Mouse (Mus musculus) heart, embryonic 13.5 days (tissue): ENCODE results near the gene Fcgr3. TPM values are rescaled to one million over a fixed set of nuclear protein-coding genes. Genes with fewer than 3 reads are reported as not detected.
A peak's percentile ranks its signal among the peaks of the same experiment; 100 is the strongest.

Experiments used
- ATAC-seq: fragments of 200-750 bp; cut with Nextera tagmentation; 2 replicates; pipeline ENCODE4 v1.8.0; 2017; ENCODE audit warnings: moderate TSS enrichment; ENCODE audit not compliant: insufficient number of reproducible peaks, low FRiP score, low TSS enrichment; ENCODE audit errors: extremely low read depth
- H3K27ac ChIP-seq: fragments of 300-500 bp; sonication (generic); replicated peaks from 2 replicates; pipeline ENCODE4 v1.5.1; 2015; ENCODE audit warnings: moderate library complexity, mild to moderate bottlenecking, inconsistent platforms
- H3K27me3 ChIP-seq: fragments of 300-500 bp; sonication (generic); replicated peaks from 2 replicates; pipeline ENCODE4 v1.6.1; 2015; ENCODE audit warnings: mild to moderate bottlenecking, inconsistent platforms
- H3K36me3 ChIP-seq: fragments of 300-500 bp; sonication (generic); 2 replicates; pipeline ENCODE4 v1.6.1; 2015; ENCODE audit warnings: mild to moderate bottlenecking, inconsistent platforms
- H3K4me1 ChIP-seq: fragments of 300-500 bp; sonication (generic); 2 replicates; pipeline ENCODE4 v1.6.1; 2015; ENCODE audit warnings: inconsistent platforms
- H3K4me2 ChIP-seq: fragments of 300-500 bp; sonication (generic); 2 replicates; pipeline ENCODE4 v1.6.1; 2015; ENCODE audit warnings: inconsistent platforms, mild to moderate bottlenecking, moderate library complexity
- H3K4me3 ChIP-seq: fragments of 300-500 bp; sonication (generic); 2 replicates; pipeline ENCODE4 v1.5.1; 2015; ENCODE audit warnings: moderate library complexity, mild to moderate bottlenecking, inconsistent platforms
- H3K9ac ChIP-seq: fragments of 300-500 bp; sonication (generic); 2 replicates; pipeline ENCODE4 v1.6.1; 2015; ENCODE audit warnings: inconsistent platforms, mild to moderate bottlenecking, moderate library complexity
- H3K9me3 ChIP-seq: fragments of 300-500 bp; sonication (generic); 2 replicates; pipeline ENCODE4 v1.6.1; 2016; ENCODE audit warnings: inconsistent platforms
- WGBS: fragments of 180-500 bp; shearing (Covaris S2); methylation state at CpG from one replicate; pipeline ENCODE4 v1.1.7; 2015; ENCODE audit warnings: mixed read lengths; 5-methylcytosine and 5-hydroxymethylcytosine counted together
- polyA plus RNA-seq: library from polyadenylated mRNA; unstranded; fragments of >200 nt; fragmentation: Nextera tagmentation; extraction: Ambion mirVana; gene quantifications from 2 replicates; pipeline ENCODE4 v1.2.1, GENCODE M21; 2015

Fcgr3 gene
- polyA plus RNA-seq, 1 experiment from 2014 or later = 9.1 TPM

GRCm38 (mm10) chr1:171033756-171034155 is 31.0 kb downstream of the Fcgr3 start:
- no peaks in the 10 kb centered on the region for H3K36me3 ChIP-seq
- peak overlapping the region; percentile 88 for H3K4me2 ChIP-seq
- WGBS = under 1% methylated on average over 20 of the region's 20 CpGs
- no peak overlapping the region for H3K27ac ChIP-seq
- H3K27me3 ChIP-seq = peaks cover 57% of the 10 kb centered on the region
- peaks cover 17% of the 10 kb centered on the region; the same call in 1 of the 2 replicates for H3K4me1 ChIP-seq
- peak overlapping the region; percentile 78 for H3K9ac ChIP-seq
- H3K4me3 ChIP-seq = peak overlapping the region; percentile 59
- peak; percentile 49; the same call in 1 of the 2 replicates for ATAC-seq
- H3K9me3 ChIP-seq = peaks cover 7% of the 10 kb centered on the region; the same call in 1 of the 2 replicates

- H3K27ac ChIP-seq = no peak overlapping the region
- peak overlapping the region; percentile 88 for H3K4me2 ChIP-seq
- H3K9ac ChIP-seq = peak overlapping the region; percentile 78
- peak overlapping the region; percentile 59 for H3K4me3 ChIP-seq
- H3K27me3 ChIP-seq = peaks cover 57% of the 10 kb centered on the region
- WGBS = under 1% methylated on average over 16 of the region's 16 CpGs
- H3K36me3 ChIP-seq = no peaks in the 10 kb centered on the region
- H3K9me3 ChIP-seq = peaks cover 7% of the 10 kb centered on the region; the same call in 1 of the 2 replicates
- ATAC-seq = no peak
- H3K4me1 ChIP-seq = peaks cover 17% of the 10 kb centered on the region; the same call in 1 of the 2 replicates
Measured at GRCm38 (mm10) chr1:171033196-171033595, 31.5 kb downstream of the Fcgr3 start.

- peaks cover 17% of the 10 kb centered on the region; the same call in 1 of the 2 replicates for H3K4me1 ChIP-seq
- no peak for ATAC-seq
Measured at GRCm38 (mm10) chr1:171032691-171033090, 32.0 kb downstream of the Fcgr3 start.

DNA sequence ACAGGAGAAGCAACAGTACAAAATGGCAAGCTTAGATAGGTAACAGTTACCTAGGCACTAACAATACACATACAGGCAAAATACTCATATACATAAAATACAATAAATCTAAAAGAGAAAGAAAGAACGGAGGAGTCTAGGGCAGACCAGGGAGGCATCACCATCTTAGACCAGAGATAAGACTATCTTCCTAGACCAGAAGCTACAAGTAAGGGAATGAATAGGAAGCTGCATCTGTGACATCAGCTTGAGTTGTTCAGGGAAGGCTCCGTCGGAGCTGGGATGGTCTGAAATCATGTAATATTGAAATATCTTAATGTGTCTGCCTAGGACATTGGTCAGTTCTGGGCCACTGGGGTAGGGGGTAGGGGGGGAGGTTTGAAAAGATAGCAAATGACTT is 33.0 kb downstream of the Fcgr3 start:
- no peak overlapping the region for H3K27ac ChIP-seq
- no peaks in the 10 kb centered on the region for H3K36me3 ChIP-seq
- no peak overlapping the region for H3K4me3 ChIP-seq
- H3K9ac ChIP-seq = no peak overlapping the region
- H3K9me3 ChIP-seq = peaks cover 7% of the 10 kb centered on the region; the same call in 1 of the 2 replicates
- no peak for ATAC-seq
- peaks cover 57% of the 10 kb centered on the region for H3K27me3 ChIP-seq
- H3K4me1 ChIP-seq = peaks cover 17% of the 10 kb centered on the region; the same call in 1 of the 2 replicates
- 76% methylated on average over 3 of the region's 3 CpGs for WGBS
- H3K4me2 ChIP-seq = no peak overlapping the region

More at GRCm38 (mm10) chr1:171032691-171033090, 32.0 kb downstream of the Fcgr3 start:
- peaks cover 7% of the 10 kb centered on the region; the same call in 1 of the 2 replicates for H3K9me3 ChIP-seq
- H3K27me3 ChIP-seq = peaks cover 57% of the 10 kb centered on the region
- peak overlapping the region; percentile 88 for H3K4me2 ChIP-seq
- 10% methylated on average over 10 of the region's 10 CpGs for WGBS
- H3K9ac ChIP-seq = peak overlapping the region; percentile 78
- H3K36me3 ChIP-seq = no peaks in the 10 kb centered on the region
- H3K27ac ChIP-seq = no peak overlapping the region
- peak overlapping the region; percentile 59 for H3K4me3 ChIP-seq

DNA sequence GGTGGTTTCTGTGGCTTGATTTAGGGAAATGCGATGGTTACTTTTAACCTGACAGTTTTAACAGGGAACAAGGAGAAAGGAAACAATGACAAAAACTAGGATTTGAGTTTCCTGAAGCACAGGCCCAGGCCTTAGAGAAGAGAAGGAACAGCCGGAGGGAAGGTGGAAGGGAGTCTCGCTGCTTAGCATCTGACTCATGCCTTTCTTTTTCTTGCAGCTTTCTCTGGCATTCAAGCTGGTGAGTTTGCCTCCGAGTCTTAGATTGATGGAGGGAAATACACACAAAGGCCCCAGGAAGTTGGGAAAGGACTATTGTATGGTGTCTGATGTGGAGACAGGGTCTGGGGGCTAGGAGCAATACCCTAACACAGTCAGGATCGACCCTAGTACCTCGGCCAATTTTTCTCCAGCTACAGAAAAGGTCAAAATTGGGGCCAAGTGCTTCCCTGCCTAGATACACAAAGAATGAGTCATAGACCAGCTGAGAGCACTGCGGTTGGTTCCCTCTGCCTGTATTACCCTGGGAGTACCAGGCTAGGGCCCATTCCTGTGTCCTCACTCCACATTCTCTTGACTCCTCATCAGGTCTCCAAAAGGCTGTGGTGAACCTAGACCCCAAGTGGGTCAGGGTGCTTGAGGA is 45.3 kb downstream of the Fcgr3 start:
- no peaks in the 10 kb centered on the region for H3K4me1 ChIP-seq
- H3K27ac ChIP-seq = no peak overlapping the region
- 69% methylated on average over 7 of the region's 7 CpGs for WGBS
- no peak for ATAC-seq
- H3K4me3 ChIP-seq = no peak overlapping the region
- no peak overlapping the region for H3K4me2 ChIP-seq
- H3K9me3 ChIP-seq = no peaks in the 10 kb centered on the region
- no peak overlapping the region for H3K9ac ChIP-seq
- H3K36me3 ChIP-seq = no peaks in the 10 kb centered on the region
- H3K27me3 ChIP-seq = no peaks in the 10 kb centered on the region; the same call in 1 of the 2 replicates

- no peak within 1 kb of the TSS for H3K27ac ChIP-seq
- 71% methylated on average over 2 of the region's 2 CpGs for WGBS
- no peak within 1 kb of the TSS for H3K9ac ChIP-seq
- H3K9me3 ChIP-seq = no peaks in the 10 kb centered on the region
- H3K36me3 ChIP-seq = no peaks in the 10 kb centered on the region
- no peaks in the 10 kb centered on the region for H3K4me1 ChIP-seq
- no peaks in the 10 kb centered on the region; the same call in 1 of the 2 replicates for H3K27me3 ChIP-seq
- H3K4me3 ChIP-seq = no peak within 1 kb of the TSS
- no peak within 1 kb of the TSS for H3K4me2 ChIP-seq
- ATAC-seq = no peak
Measured at GRCm38 (mm10) chr1:171018737-171019136, 46.0 kb downstream of the Fcgr3 start, which contains the start of gene Fcgr4. Gene Fcgr4, plus strand, starts transcription at chr1:171018920.

DNA sequence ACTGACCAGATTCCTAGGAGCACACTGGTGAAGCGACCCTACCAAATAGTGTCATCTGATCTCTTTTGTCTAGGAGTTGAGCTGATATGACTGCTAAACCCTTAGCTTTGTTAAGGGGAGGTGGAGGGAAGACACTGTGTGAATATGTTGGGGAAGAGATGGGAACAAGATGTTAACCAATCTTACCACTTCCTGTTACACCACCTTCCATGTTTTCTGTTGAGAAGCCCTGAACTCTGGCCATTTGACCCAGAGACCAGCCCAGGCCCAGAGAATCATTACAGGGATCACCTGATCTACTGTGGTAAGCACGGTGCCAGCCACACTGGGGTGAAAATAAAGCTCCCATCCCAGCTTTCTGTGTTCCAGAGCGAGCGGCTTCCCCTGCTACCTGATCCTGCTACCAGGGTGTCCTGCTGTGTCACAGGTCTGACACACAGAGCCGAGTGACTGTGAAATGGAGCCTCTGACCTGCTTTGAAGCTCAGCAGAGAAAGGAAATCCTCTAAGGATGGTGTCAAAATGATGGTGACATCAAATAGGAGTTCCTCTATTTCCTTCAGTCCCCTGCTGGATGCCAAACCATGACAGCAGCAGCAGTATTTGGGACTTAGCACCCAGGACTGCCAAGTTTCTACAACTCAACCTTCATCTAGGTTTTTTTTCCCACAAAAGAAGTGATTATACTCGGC is 47.1 kb downstream of the Fcgr3 start:
- no peak for ATAC-seq
- WGBS = 36% methylated on average over 6 of the region's 6 CpGs

GRCm38 (mm10) chr1:171016676-171017356 is 47.9 kb downstream of the Fcgr3 start:
- Histone ChIP-seq H3K27me3 (no peaks in the 10 kb centered on the region; the same call in 1 of the 2 replicates), H3K9me3 (no peaks in the 10 kb centered on the region), H3K4me1 (no peaks in the 10 kb centered on the region), H3K9ac (no peak overlapping the region), H3K36me3 (no peaks in the 10 kb centered on the region), H3K27ac (no peak overlapping the region), H3K4me3 (no peak overlapping the region), H3K4me2 (no peak overlapping the region)
- ATAC-seq = no peak
- WGBS = 58% methylated on average over 6 of the region's 6 CpGs

More for the DNA sequence above, 47.1 kb downstream of the Fcgr3 start:
- Histone ChIP-seq H3K4me2 (no peak overlapping the region), H3K9me3 (no peaks in the 10 kb centered on the region), H3K27me3 (no peaks in the 10 kb centered on the region; the same call in 1 of the 2 replicates), H3K27ac (no peak overlapping the region), H3K36me3 (no peaks in the 10 kb centered on the region), H3K9ac (no peak overlapping the region), H3K4me1 (no peaks in the 10 kb centered on the region), H3K4me3 (no peak overlapping the region)

GRCm38 (mm10) chr1:171011733-171012132 is 53.0 kb downstream of the Fcgr3 start:
- Histone ChIP-seq H3K4me3 (no peak overlapping the region), H3K9ac (no peak overlapping the region), H3K27ac (no peak overlapping the region), H3K4me2 (no peak overlapping the region), H3K27me3 (no peaks in the 10 kb centered on the region; the same call in 1 of the 2 replicates), H3K36me3 (no peaks in the 10 kb centered on the region), H3K4me1 (no peaks in the 10 kb centered on the region), H3K9me3 (0 out of 2 replicates have a peak, but pooled peaks cover 4% of the 10 kb centered on the region)
- 75% methylated on average over 4 of the region's 4 CpGs for WGBS
- no peak for ATAC-seq

- Histone ChIP-seq H3K9ac (no peak overlapping the region), H3K4me2 (no peak overlapping the region), H3K27ac (no peak overlapping the region), H3K9me3 (0 out of 2 replicates have a peak, but pooled peaks cover 4% of the 10 kb centered on the region), H3K4me3 (no peak overlapping the region), H3K4me1 (no peaks in the 10 kb centered on the region), H3K36me3 (no peaks in the 10 kb centered on the region), H3K27me3 (no peaks in the 10 kb centered on the region)
- 77% methylated on average over 2 of the region's 2 CpGs for WGBS
- no peak for ATAC-seq
Measured at GRCm38 (mm10) chr1:171006905-171007304, 57.8 kb downstream of the Fcgr3 start.

DNA sequence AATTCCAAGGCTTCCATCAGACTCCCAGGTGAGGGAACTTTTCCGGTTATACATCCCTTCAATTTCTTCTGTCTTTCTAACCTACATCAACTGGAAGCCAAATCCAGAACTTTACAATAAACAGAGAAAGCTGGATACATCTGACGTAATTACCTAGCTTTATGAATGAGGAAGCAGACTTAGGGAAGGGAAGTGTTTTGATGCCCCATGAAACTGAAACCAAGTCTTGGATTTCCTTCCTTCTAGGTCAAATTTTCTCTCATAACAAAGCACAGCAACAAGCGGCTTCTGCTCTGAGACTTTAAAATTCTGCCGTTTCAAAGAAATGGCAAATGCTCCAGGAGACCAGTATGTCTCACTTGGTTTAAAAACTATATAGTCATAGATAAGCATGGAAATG is 58.4 kb downstream of the Fcgr3 start:
- 76% methylated on average over 4 of the region's 4 CpGs for whole genome bisulfite sequencing
- ATAC-seq = no peak
- no peaks in the 10 kb centered on the region for H3K4me1 ChIP-seq

More for the DNA sequence above, 58.4 kb downstream of the Fcgr3 start:
- Histone ChIP-seq H3K36me3 (no peaks in the 10 kb centered on the region), H3K27me3 (no peaks in the 10 kb centered on the region), H3K9ac (no peak overlapping the region), H3K9me3 (0 out of 2 replicates have a peak, but pooled peaks cover 4% of the 10 kb centered on the region), H3K27ac (no peak overlapping the region), H3K4me3 (no peak overlapping the region), H3K4me2 (no peak overlapping the region)
